Mouse (Mus musculus) lung, embryonic 16.5 days (tissue): ENCODE data around the gene Cntrob. TPM values are rescaled to one million over a fixed set of nuclear protein-coding genes. Genes with fewer than 3 reads are reported as not detected.

Experiments
- ATAC-seq: fragments of 200-750 bp; cut with Nextera tagmentation; 2 replicates; pipeline ENCODE4 v1.8.0; 2017; ENCODE audit warnings: low read depth, mild to moderate bottlenecking, moderate library complexity
- H3K27ac ChIP-seq: fragments of 300-500 bp; sonication (generic); 2 replicates; pipeline ENCODE4 v1.5.1; 2014; ENCODE audit warnings: mild to moderate bottlenecking, control low read depth, low read length
- H3K27me3 ChIP-seq: fragments of 300-500 bp; sonication (generic); 2 replicates; pipeline ENCODE4 v1.6.1; 2014; ENCODE audit warnings: low read depth, low read length, mixed read lengths; ENCODE audit not compliant: control insufficient read depth, insufficient read depth
- H3K36me3 ChIP-seq: fragments of 300-500 bp; sonication (generic); 2 replicates; pipeline ENCODE4 v1.6.1; 2014; ENCODE audit warnings: low read length; ENCODE audit not compliant: control insufficient read depth, insufficient read depth
- H3K4me1 ChIP-seq: fragments of 300-500 bp; sonication (generic); replicated peaks from 2 replicates; pipeline ENCODE4 v1.6.1; 2014; ENCODE audit warnings: low read length, mixed read lengths; ENCODE audit not compliant: control insufficient read depth, insufficient read depth
- H3K4me2 ChIP-seq: fragments of 300-500 bp; sonication (generic); 2 replicates; pipeline ENCODE4 v1.6.1; 2014; ENCODE audit warnings: low read depth, low read length, control low read depth
- H3K4me3 ChIP-seq: fragments of 300-500 bp; sonication (generic); 2 replicates; pipeline ENCODE4 v1.5.1; 2014; ENCODE audit warnings: mild to moderate bottlenecking, low read length, control low read depth
- H3K9ac ChIP-seq: fragments of 300-500 bp; sonication (generic); 2 replicates; pipeline ENCODE4 v1.6.1; 2014; ENCODE audit warnings: low read length, control low read depth
- H3K9me3 ChIP-seq: fragments of 300-500 bp; sonication (generic); 2 replicates; pipeline ENCODE4 v1.6.1; 2016; ENCODE audit warnings: low read length; ENCODE audit not compliant: control insufficient read depth
- WGBS: fragments of 180-500 bp; shearing (Covaris S2); extraction: QIAGEN DNeasy Blood & Tissue Kit; methylation state at CpG from one replicate; pipeline ENCODE4 v1.1.7; 2014; 5-methylcytosine and 5-hydroxymethylcytosine counted together
- polyA plus RNA-seq: library from polyadenylated mRNA; unstranded; fragments of >200 nt; fragmentation: Nextera tagmentation; extraction: Ambion mirVana; gene quantifications from 2 replicates; pipeline ENCODE4 v1.2.1, GENCODE M21; 2015

Cntrob gene
- polyA plus RNA-seq, 1 experiment from 2014 or later = 28.7 TPM

DNA sequence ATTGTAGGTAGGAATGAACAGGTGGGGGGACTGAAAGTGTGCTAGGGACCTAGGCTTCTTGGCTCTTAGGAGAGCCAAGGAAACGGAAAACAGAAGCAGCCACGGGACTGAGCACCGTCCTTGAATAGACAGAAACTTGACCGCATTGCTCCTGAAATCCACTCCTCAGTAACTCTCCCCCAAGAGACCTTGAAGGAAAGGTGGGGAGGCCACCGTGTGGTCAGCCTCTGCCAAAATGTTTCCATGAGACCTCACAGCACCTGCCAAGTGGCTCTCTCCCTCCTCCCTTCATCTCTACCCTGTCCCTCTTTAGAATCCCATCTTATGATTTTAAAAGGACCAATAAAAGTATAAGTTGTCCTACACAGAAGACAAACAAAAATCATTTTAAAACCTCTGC lies 46.3 kb downstream of the Cntrob start:
- Histone ChIP-seq H3K4me2 (no peak overlapping the region), H3K27me3 (no peaks in the 10 kb centered on the region), H3K9me3 (no peaks in the 10 kb centered on the region), H3K4me1 (no peaks in the 10 kb centered on the region), H3K27ac (no peak overlapping the region), H3K9ac (no peak overlapping the region), H3K36me3 (no peaks in the 10 kb centered on the region), H3K4me3 (no peak overlapping the region)
- no peak for ATAC-seq
- WGBS = 55% methylated on average over 5 of the region's 5 CpGs

DNA sequence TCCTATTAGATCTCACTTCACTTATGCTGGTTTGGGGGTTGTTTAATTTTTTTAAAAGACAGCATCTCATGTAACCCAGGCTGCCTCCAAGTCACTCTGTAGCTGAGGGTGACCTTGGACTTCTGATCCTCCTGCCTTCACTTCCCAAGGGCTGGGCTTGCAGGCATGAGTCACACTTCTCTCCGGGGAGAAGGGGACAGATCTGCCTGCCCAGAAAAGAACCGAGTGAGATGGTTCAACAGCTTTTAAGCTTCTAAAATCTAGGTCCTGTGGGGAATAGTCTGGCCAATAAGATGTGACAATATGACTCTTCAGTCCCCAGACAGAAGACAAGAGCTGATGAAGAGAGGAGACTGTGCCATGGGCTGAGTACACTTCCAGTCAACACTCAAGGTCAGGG lies 47.5 kb downstream of the Cntrob start:
- no peak for ATAC-seq
- Histone ChIP-seq H3K36me3 (no peaks in the 10 kb centered on the region), H3K27me3 (no peaks in the 10 kb centered on the region; the same call in 1 of the 2 replicates), H3K4me3 (no peak overlapping the region), H3K9ac (no peak overlapping the region), H3K4me2 (no peak overlapping the region), H3K9me3 (no peaks in the 10 kb centered on the region), H3K27ac (no peak overlapping the region), H3K4me1 (no peaks in the 10 kb centered on the region)
- WGBS = 42% methylated on average over 2 of the region's 2 CpGs

DNA sequence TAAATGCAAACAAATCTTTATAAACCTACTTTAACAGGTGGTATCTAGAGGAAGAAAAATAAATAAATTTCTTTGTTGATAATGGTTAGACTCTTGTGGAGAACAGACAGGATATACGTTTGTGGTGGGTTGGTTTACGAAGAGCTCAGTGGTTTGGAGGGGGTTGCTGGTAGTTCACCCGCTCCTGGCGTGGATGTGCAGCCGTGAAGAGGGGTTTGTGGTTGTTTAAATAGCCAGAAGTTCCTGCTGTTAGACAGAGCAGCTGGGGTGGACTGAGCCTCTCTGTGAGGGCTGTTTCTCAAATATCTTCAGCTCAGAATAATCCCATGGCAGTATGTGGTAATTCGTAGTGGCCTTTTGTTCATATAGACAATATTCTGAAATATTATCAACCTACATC lies 47.9 kb downstream of the Cntrob start:
- Histone ChIP-seq H3K4me1 (no peaks in the 10 kb centered on the region), H3K4me2 (no peak overlapping the region), H3K9me3 (no peaks in the 10 kb centered on the region), H3K4me3 (no peak overlapping the region), H3K36me3 (no peaks in the 10 kb centered on the region), H3K9ac (no peak overlapping the region), H3K27ac (no peak overlapping the region), H3K27me3 (no peaks in the 10 kb centered on the region; the same call in 1 of the 2 replicates)
- WGBS = 52% methylated on average over 6 of the region's 6 CpGs
- ATAC-seq = no peak

DNA sequence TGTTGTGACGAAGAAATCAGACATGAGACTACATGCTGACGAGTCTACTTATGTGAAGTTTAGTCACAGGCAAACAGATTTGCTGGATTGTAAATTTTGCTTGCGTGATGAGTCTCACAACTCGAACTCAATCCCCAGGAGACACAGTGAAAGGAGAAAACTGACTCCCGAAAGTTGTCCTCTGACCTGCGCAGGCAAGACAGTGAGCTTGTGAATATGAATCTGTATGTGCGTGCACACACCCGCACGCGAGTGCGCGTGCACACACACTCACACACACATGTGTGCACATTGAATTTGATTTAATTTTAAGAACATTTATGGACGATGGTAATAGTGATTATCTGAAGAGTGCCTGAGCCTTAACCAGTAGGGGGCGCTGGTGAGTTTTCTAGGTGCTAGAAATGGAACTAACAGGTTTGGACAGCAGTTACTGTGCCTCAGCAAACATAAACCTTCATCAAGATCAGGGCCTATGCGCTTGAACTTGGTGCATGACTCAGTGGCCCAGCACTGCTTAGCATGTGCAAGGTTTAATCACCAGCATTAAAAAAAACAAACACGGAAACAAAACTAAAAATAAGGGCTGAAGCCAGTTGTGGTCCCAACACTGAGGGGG lies 51.3 kb downstream of the Cntrob start:
- no peak overlapping the region for H3K4me2 ChIP-seq
- WGBS = 35% methylated on average over 16 of the region's 16 CpGs
- H3K27ac ChIP-seq = no peak overlapping the region

DNA sequence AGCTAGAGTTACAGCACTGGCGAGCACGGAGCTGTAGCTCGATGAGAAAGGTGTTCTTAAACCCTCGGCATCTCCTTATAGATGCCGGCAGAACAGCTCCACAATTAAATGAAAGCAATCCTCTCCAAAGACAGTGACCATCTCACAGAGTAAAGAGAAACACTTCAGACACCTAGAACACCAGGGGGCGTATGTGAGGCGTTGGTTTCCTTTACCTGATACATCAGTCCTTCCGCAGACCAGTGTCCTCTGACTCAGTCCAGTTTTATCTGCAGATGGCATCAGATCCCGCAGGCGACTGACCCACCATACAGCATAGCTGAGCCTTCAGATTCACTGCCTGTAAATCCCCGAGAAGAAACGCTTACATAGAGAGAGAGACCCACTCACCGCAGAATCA lies 54.0 kb downstream of the Cntrob start:
- WGBS = 14% methylated on average over 13 of the region's 13 CpGs
- ATAC-seq = 0 out of 2 replicates have a peak, but pooled peaks have one; percentile 54
- Histone ChIP-seq H3K27me3 (no peaks in the 10 kb centered on the region; the same call in 1 of the 2 replicates), H3K4me2 (0 out of 2 replicates have a peak overlapping the region, but pooled peaks have one; percentile 4), H3K4me3 (no peak overlapping the region), H3K9me3 (no peaks in the 10 kb centered on the region), H3K9ac (no peak overlapping the region), H3K27ac (no peak overlapping the region), H3K4me1 (0 out of 2 replicates have a peak, but pooled peaks cover 3% of the 10 kb centered on the region), H3K36me3 (no peaks in the 10 kb centered on the region)

More for the DNA sequence above, 51.3 kb downstream of the Cntrob start:
- Histone ChIP-seq H3K9ac (no peak overlapping the region; the same call in 1 of the 2 replicates), H3K4me1 (0 out of 2 replicates have a peak, but pooled peaks cover 3% of the 10 kb centered on the region), H3K27me3 (no peaks in the 10 kb centered on the region; the same call in 1 of the 2 replicates), H3K4me3 (no peak overlapping the region), H3K9me3 (no peaks in the 10 kb centered on the region), H3K36me3 (no peaks in the 10 kb centered on the region)
- no peak for ATAC-seq

DNA sequence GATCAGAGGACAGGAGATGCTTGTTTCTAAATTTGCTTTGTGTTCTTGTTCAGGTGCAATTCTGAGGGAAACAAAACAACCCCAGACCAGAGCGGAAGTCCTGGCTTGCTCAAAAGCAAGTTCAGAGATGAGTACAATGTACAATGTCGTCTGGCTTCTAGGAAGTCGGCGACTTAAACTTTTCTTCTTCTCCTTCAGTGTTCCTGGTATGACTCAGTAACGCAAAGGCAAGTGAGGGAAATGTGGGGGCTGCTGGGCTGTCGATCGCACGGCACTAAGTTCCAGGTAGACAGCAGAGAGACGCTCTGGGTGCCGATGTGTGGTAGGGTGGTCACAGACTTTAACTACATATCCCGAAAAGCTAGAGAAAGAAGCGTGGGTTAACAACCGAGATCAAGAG lies 55.5 kb downstream of the Cntrob start:
- H3K4me3 ChIP-seq = no peak overlapping the region
- 0 out of 2 replicates have a peak, but pooled peaks cover 3% of the 10 kb centered on the region for H3K4me1 ChIP-seq
- no peaks in the 10 kb centered on the region; the same call in 1 of the 2 replicates for H3K27me3 ChIP-seq
- no peak overlapping the region for H3K9ac ChIP-seq
- no peaks in the 10 kb centered on the region for H3K36me3 ChIP-seq
- 74% methylated on average over 13 of the region's 13 CpGs for WGBS
- H3K4me2 ChIP-seq = no peak overlapping the region
- no peaks in the 10 kb centered on the region for H3K9me3 ChIP-seq
- no peak for ATAC-seq
- H3K27ac ChIP-seq = no peak overlapping the region

DNA sequence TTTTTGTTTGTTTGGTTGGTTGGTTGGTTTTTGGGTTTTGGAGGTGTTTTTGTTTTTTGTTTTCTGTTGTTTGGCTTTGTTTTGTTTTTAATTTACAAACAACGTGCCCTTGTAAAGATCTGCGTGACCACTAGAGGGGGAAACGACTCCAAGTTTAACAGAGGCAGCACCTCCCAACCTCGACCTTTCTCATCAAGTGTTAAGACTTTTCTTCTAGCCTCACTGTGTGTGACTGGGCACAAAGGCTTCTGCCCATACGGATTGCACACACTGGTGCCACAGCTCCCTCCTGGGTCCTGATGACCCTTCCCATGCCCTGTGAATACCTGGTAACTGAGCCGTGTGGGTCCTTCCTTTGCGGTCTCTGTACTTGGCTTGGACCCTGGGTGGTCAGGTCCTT lies 56.2 kb downstream of the Cntrob start:
- Histone ChIP-seq H3K36me3 (no peaks in the 10 kb centered on the region), H3K27me3 (no peaks in the 10 kb centered on the region; the same call in 1 of the 2 replicates), H3K4me1 (0 out of 2 replicates have a peak, but pooled peaks cover 3% of the 10 kb centered on the region), H3K9me3 (no peaks in the 10 kb centered on the region), H3K9ac (no peak overlapping the region), H3K4me3 (no peak overlapping the region), H3K27ac (no peak overlapping the region), H3K4me2 (no peak overlapping the region)
- 32% methylated on average over 7 of the region's 7 CpGs for WGBS
- no peak for ATAC-seq

DNA sequence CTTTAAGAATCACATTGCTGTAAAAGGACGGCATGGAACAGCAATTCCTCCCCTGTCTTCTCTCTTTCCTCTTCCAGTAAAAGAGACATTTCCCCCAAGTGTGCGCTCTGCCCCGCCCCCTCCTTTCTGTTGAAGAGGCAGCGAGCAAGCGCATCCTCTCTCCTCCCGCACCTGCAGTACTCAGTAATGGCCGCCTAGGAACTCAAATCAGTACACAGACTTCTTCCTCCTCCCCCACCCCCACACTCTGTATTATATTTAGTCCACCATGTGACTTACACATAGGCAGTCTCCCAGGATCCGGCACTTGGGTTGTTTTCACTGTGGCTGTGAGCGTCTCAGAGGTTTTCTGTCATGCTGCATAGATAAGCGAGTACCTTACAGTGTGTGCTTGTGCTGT lies 57.3 kb downstream of the Cntrob start:
- Histone ChIP-seq H3K27ac (no peak overlapping the region), H3K4me1 (0 out of 2 replicates have a peak, but pooled peaks cover 3% of the 10 kb centered on the region), H3K36me3 (no peaks in the 10 kb centered on the region), H3K9ac (no peak overlapping the region), H3K4me2 (0 out of 2 replicates have a peak overlapping the region, but pooled peaks have one; percentile 16), H3K9me3 (no peaks in the 10 kb centered on the region), H3K27me3 (no peaks in the 10 kb centered on the region), H3K4me3 (no peak overlapping the region)
- 8% methylated on average over 10 of the region's 10 CpGs for WGBS
- 0 out of 2 replicates have a peak, but pooled peaks have one; percentile 36 for ATAC-seq

DNA sequence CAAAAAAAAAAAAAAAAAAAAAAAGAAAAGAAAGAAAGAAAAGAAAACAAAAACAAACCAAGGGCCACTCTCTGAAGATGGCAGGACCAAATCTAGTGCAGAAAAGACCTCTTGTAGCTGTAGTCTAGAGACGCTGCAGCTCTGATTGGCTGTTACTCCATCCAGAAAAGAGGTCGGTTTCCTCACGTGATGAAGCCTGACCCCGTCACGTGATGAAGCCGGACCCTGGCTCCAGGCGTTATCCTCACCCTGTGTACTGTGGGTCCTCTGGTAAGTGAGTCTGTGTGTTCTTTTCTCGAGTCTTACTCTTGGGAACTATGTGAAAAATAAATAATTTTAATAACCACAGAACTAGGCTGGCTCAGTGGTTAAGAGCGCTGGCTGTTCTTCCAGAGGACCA lies 58.2 kb downstream of the Cntrob start:
- H3K9ac ChIP-seq = no peak overlapping the region
- no peak overlapping the region for H3K27ac ChIP-seq
- 0 out of 2 replicates have a peak, but pooled peaks cover 3% of the 10 kb centered on the region for H3K4me1 ChIP-seq
- ATAC-seq = no peak
- H3K36me3 ChIP-seq = no peaks in the 10 kb centered on the region
- H3K9me3 ChIP-seq = no peaks in the 10 kb centered on the region
- H3K27me3 ChIP-seq = no peaks in the 10 kb centered on the region
- no peak overlapping the region for H3K4me3 ChIP-seq
- no peak overlapping the region for H3K4me2 ChIP-seq
- 62% methylated on average over 9 of the region's 9 CpGs for WGBS
